Comparison of ENCODE assay signal across 11 mouse cellular contexts in the genomic region with DNA sequence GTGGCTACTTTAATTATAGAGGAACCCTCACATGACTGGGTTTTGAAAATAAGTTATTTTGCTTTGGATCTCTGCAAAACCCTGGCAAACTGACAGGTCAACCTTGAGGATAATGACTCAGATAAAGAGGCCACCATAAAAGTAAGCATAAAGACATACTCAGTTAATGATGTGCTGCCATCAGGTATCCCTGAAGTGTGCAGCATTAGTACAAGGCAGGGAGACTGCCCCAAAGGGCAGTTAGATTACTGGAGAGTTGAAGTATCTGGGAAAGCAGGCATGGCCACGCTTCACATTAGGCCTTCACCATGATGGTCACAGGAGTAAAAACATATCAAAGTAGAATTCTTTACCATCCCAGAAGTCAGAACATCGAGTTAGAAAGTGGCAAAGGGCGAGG. TPM values are rescaled to one million over a fixed set of nuclear protein-coding genes. Genes with fewer than 3 reads are reported as not detected.
DNase-seq lines count a peak whose midpoint lies in the region; ATAC-seq and TF ChIP-seq lines count a peak whose summit lies in the region.
"Had no signal": no experiment of that assay in that cellular context is flagged by ENCODE, and none has a peak within 500 bp of the region (broad histone marks: within the 10 kb centered on the region; RNA-seq: fewer than 3 reads in every experiment).

No protein-coding gene starts in this region.

- H3K4me1 ChIP-seq in kidney, postnatal 0 days (replicated peaks; ENCODE audit: insufficient read depth, low read length) = peaks cover 2% of the 10 kb centered on the region; the same call in 1 of the 2 replicates
- peaks cover 12% of the 10 kb centered on the region for H3K4me1 ChIP-seq in forebrain, embryonic 12.5 days
- H3K4me1 ChIP-seq in intestine, embryonic 16.5 days (ENCODE audit: control insufficient read depth, insufficient read depth, low read length) = no peaks in the 10 kb centered on the region; the same call in 1 of the 2 replicates
- no peaks in the 10 kb centered on the region for H3K4me1 ChIP-seq in neural tube, embryonic 14.5 days (ENCODE audit: control insufficient read depth, insufficient read depth, low read length)

- H3K9me3 ChIP-seq in kidney, postnatal 0 days (replicated peaks; ENCODE audit: low read length) = no peaks in the 10 kb centered on the region
- no peaks in the 10 kb centered on the region for H3K9me3 ChIP-seq in forebrain, embryonic 12.5 days
- H3K9me3 ChIP-seq in intestine, embryonic 16.5 days (ENCODE audit: control insufficient read depth, low read length) = no peaks in the 10 kb centered on the region
- no peaks in the 10 kb centered on the region for H3K9me3 ChIP-seq in neural tube, embryonic 14.5 days (ENCODE audit: control insufficient read depth, low read length)

- peak overlapping the region; percentile 61 for H3K4me2 ChIP-seq in kidney, postnatal 0 days (ENCODE audit: low read length)
- H3K4me2 ChIP-seq in forebrain, embryonic 12.5 days = peak overlapping the region; percentile 53
- H3K4me2 ChIP-seq in intestine, embryonic 16.5 days (ENCODE audit: low read depth, low read length) = peak overlapping the region; percentile 48
- H3K4me2 ChIP-seq in neural tube, embryonic 14.5 days (ENCODE audit: low read depth, low read length) = peak overlapping the region; percentile 47; the same call in 1 of the 2 replicates

- ATAC-seq in kidney, postnatal 0 days (replicated peaks; ENCODE audit: low FRiP score, low read depth) = no peak
- ATAC-seq in forebrain, embryonic 12.5 days (ENCODE audit: low FRiP score) = no peak
- no peak for ATAC-seq in intestine, embryonic 16.5 days
- no peak for ATAC-seq in neural tube, embryonic 14.5 days (ENCODE audit: low read depth)
- no peak for ATAC-seq in activated CD4-positive, CD25-positive, alpha-beta regulatory T cell, adult 4 months

- WGBS in kidney, postnatal 0 days = 25% methylated on average over 3 of the region's 3 CpGs
- 75% methylated on average over 3 of the region's 3 CpGs for WGBS in forebrain, embryonic 12.5 days
- WGBS in intestine, embryonic 16.5 days = 43% methylated on average over 3 of the region's 3 CpGs
- WGBS in neural tube, embryonic 14.5 days = 77% methylated on average over 3 of the region's 3 CpGs

- no peak for DNase-seq in kidney, postnatal 0 days (ENCODE audit: low spot score)
- DNase-seq in kidney, postnatal 25 days = no peak
- no peak for DNase-seq in right cerebral cortex, postnatal 4 days
- DNase-seq in gastrocnemius, adult 8-10 months (ENCODE audit: low spot score in 2 of 2) = no peak
- DNase-seq: thymus, adult 18-20 months had no signal

- H3K27ac ChIP-seq in kidney, postnatal 0 days = no peak overlapping the region
- no peak overlapping the region for H3K27ac ChIP-seq in forebrain, embryonic 12.5 days
- no peak overlapping the region for H3K27ac ChIP-seq in intestine, embryonic 16.5 days (ENCODE audit: low read length)
- no peak overlapping the region for H3K27ac ChIP-seq in neural tube, embryonic 14.5 days (ENCODE audit: low read depth, low read length)

- H3K4me3 ChIP-seq in kidney, postnatal 0 days (replicated peaks; ENCODE audit: low read depth, low read length) = peak overlapping the region; percentile 58
- peak overlapping the region; percentile 51 for H3K4me3 ChIP-seq in forebrain, embryonic 12.5 days (replicated peaks)
- H3K4me3 ChIP-seq in intestine, embryonic 16.5 days (ENCODE audit: low read length) = peak overlapping the region; percentile 55
- H3K4me3 ChIP-seq in neural tube, embryonic 14.5 days (ENCODE audit: low read depth, low read length) = no peak overlapping the region; the same call in 1 of the 2 replicates

- TF ChIP-seq CTCF in kidney, postnatal 0 days (IDR thresholded peaks at IDR 0.05; ENCODE audit: low read depth) = no peak

- no peak overlapping the region for H3K9ac ChIP-seq in kidney, postnatal 0 days (ENCODE audit: low read depth, low read length)
- H3K9ac ChIP-seq in forebrain, embryonic 12.5 days = no peak overlapping the region
- H3K9ac ChIP-seq in intestine, embryonic 16.5 days (ENCODE audit: low read depth, low read length) = peak overlapping the region; percentile 67; the same call in 1 of the 2 replicates
- H3K9ac ChIP-seq in neural tube, embryonic 14.5 days (replicated peaks; ENCODE audit: low read depth, low read length) = no peak overlapping the region

- H3K27me3 ChIP-seq in kidney, postnatal 0 days (ENCODE audit: insufficient read depth, low read length) = no peaks in the 10 kb centered on the region
- no peaks in the 10 kb centered on the region for H3K27me3 ChIP-seq in forebrain, embryonic 12.5 days
- no peaks in the 10 kb centered on the region for H3K27me3 ChIP-seq in intestine, embryonic 16.5 days (replicated peaks; ENCODE audit: control insufficient read depth, insufficient read depth, low read length)
- H3K27me3 ChIP-seq in neural tube, embryonic 14.5 days (ENCODE audit: control insufficient read depth, insufficient read depth, low read length) = no peaks in the 10 kb centered on the region

- H3K36me3 ChIP-seq in kidney, postnatal 0 days (ENCODE audit: insufficient read depth, low read length) = peaks cover 7% of the 10 kb centered on the region
- peaks cover 5% of the 10 kb centered on the region; the same call in 1 of the 2 replicates for H3K36me3 ChIP-seq in forebrain, embryonic 12.5 days (replicated peaks)
- H3K36me3 ChIP-seq in intestine, embryonic 16.5 days (ENCODE audit: control insufficient read depth, insufficient read depth, low read length) = peaks cover 5% of the 10 kb centered on the region; the same call in 1 of the 2 replicates
- H3K36me3 ChIP-seq in neural tube, embryonic 14.5 days (ENCODE audit: control insufficient read depth, insufficient read depth, low read length) = no peaks in the 10 kb centered on the region

RNA-seq across cellular contexts. Expression of gene Gpx8, which starts 1.3 kb away (rescaled TPM):
- 153 and 165 TPM in 2 replicates for polyA plus RNA-seq in kidney, postnatal 0 days (2015; fragmentation: Nextera tagmentation; extraction: Ambion mirVana)
- polyA plus RNA-seq in forebrain, embryonic 12.5 days (2016; fragmentation: Nextera tagmentation; extraction: Ambion mirVana) = 77.0 and 81.2 TPM in 2 replicates
- 80.4 and 91.0 TPM in 2 replicates for polyA plus RNA-seq in intestine, embryonic 16.5 days (2015; fragmentation: Nextera tagmentation; extraction: Ambion mirVana)
- 34.1 and 75.7 TPM in 2 replicates for polyA plus RNA-seq in neural tube, embryonic 14.5 days (2014; fragmentation: Nextera tagmentation; extraction: Ambion mirVana)
- polyA plus RNA-seq in activated CD4-positive, CD25-positive, alpha-beta regulatory T cell, adult 4 months (2017; shearing (Covaris generic)) = not detected
- total RNA-seq in gastrocnemius, adult 8-10 months (2022) = 1 to 10 TPM; 2.9 to 5.1 (median 4.2) TPM

RNA-seq across cellular contexts. Expression of gene Cdc20b, which starts 10.0 kb away (rescaled TPM):
- not detected in 2 replicates for polyA plus RNA-seq in kidney, postnatal 0 days (2015; fragmentation: Nextera tagmentation; extraction: Ambion mirVana)
- 0.97 and 1.3 TPM in 2 replicates for polyA plus RNA-seq in forebrain, embryonic 12.5 days (2016; fragmentation: Nextera tagmentation; extraction: Ambion mirVana)
- not detected in 2 replicates for polyA plus RNA-seq in intestine, embryonic 16.5 days (2015; fragmentation: Nextera tagmentation; extraction: Ambion mirVana)
- polyA plus RNA-seq in neural tube, embryonic 14.5 days (2014; fragmentation: Nextera tagmentation; extraction: Ambion mirVana) = 0.12 TPM in 1 of 2 replicates, not detected in the other
- polyA plus RNA-seq in activated CD4-positive, CD25-positive, alpha-beta regulatory T cell, adult 4 months (2017; shearing (Covaris generic)) = under 1 TPM in 1 of 2 experiments, not detected in 1; 0.25 TPM
- not detected for total RNA-seq in gastrocnemius, adult 8-10 months (2022)
- total RNA-seq: gastrocnemius, adult 18-20 months; left cerebral cortex, adult 18-20 months had no signal

RNA-seq across cellular contexts. Expression of gene Mcidas, which starts 51.2 kb away (rescaled TPM):
- polyA plus RNA-seq in kidney, postnatal 0 days (2015; fragmentation: Nextera tagmentation; extraction: Ambion mirVana) = 0.05 TPM in 1 of 2 replicates, not detected in the other
- 2.2 and 3.6 TPM in 2 replicates for polyA plus RNA-seq in forebrain, embryonic 12.5 days (2016; fragmentation: Nextera tagmentation; extraction: Ambion mirVana)
- 0.05 TPM in 1 of 2 replicates, not detected in the other for polyA plus RNA-seq in intestine, embryonic 16.5 days (2015; fragmentation: Nextera tagmentation; extraction: Ambion mirVana)
- 0.11 TPM in 1 of 2 replicates, not detected in the other for polyA plus RNA-seq in neural tube, embryonic 14.5 days (2014; fragmentation: Nextera tagmentation; extraction: Ambion mirVana)
- polyA plus RNA-seq in activated CD4-positive, CD25-positive, alpha-beta regulatory T cell, adult 4 months (2017; shearing (Covaris generic)) = under 1 TPM in 1 of 2 experiments, not detected in 1; 0.13 TPM
- not detected for total RNA-seq in gastrocnemius, adult 8-10 months (2022)
- total RNA-seq: gastrocnemius, adult 18-20 months had no signal

RNA-seq across cellular contexts. Expression of gene Gzma, which starts 55.9 kb away (rescaled TPM):
- polyA plus RNA-seq in kidney, postnatal 0 days (2015; fragmentation: Nextera tagmentation; extraction: Ambion mirVana) = 0.52 and 0.79 TPM in 2 replicates
- polyA plus RNA-seq in forebrain, embryonic 12.5 days (2016; fragmentation: Nextera tagmentation; extraction: Ambion mirVana) = not detected in 2 replicates
- 3.9 and 4.1 TPM in 2 replicates for polyA plus RNA-seq in intestine, embryonic 16.5 days (2015; fragmentation: Nextera tagmentation; extraction: Ambion mirVana)
- polyA plus RNA-seq in neural tube, embryonic 14.5 days (2014; fragmentation: Nextera tagmentation; extraction: Ambion mirVana) = not detected in 2 replicates
- 1 to 10 TPM; 3.3 to 6.7 TPM for polyA plus RNA-seq in activated CD4-positive, CD25-positive, alpha-beta regulatory T cell, adult 4 months (2017; shearing (Covaris generic))
- total RNA-seq in gastrocnemius, adult 8-10 months (2022) = not detected
- total RNA-seq: gastrocnemius, adult 18-20 months; left cerebral cortex, adult 18-20 months had no signal

RNA-seq across cellular contexts. Expression of gene Ccno, which starts 57.3 kb away (rescaled TPM):
- polyA plus RNA-seq in kidney, postnatal 0 days (2015; fragmentation: Nextera tagmentation; extraction: Ambion mirVana) = 0.29 and 0.33 TPM in 2 replicates
- 4.4 and 7.2 TPM in 2 replicates for polyA plus RNA-seq in forebrain, embryonic 12.5 days (2016; fragmentation: Nextera tagmentation; extraction: Ambion mirVana)
- 0.13 and 0.32 TPM in 2 replicates for polyA plus RNA-seq in intestine, embryonic 16.5 days (2015; fragmentation: Nextera tagmentation; extraction: Ambion mirVana)
- polyA plus RNA-seq in neural tube, embryonic 14.5 days (2014; fragmentation: Nextera tagmentation; extraction: Ambion mirVana) = 0.21 TPM in 1 of 2 replicates, not detected in the other
- not detected for polyA plus RNA-seq in activated CD4-positive, CD25-positive, alpha-beta regulatory T cell, adult 4 months (2017; shearing (Covaris generic))
- total RNA-seq in gastrocnemius, adult 8-10 months (2022) = not detected
- total RNA-seq: gastrocnemius, adult 18-20 months had no signal

Comparison
In these comparisons a context has a peak if more than half of its experiments do, and no peak if none do; other contexts are left out.
1. RNA of gene Gpx8, which starts 1.3 kb away (polyA plus RNA-seq): 153 to 165 TPM in kidney, postnatal 0 days, 80.4 to 91.0 TPM in intestine, embryonic 16.5 days, 77.0 to 81.2 TPM in forebrain, embryonic 12.5 days and 34.1 to 75.7 TPM in neural tube, embryonic 14.5 days; not detected in activated CD4-positive, CD25-positive, alpha-beta regulatory T cell, adult 4 months; every median in the first group is over 10 times any median in the second.
2. Peak in every context shown above with its lines, with median percentiles within 50 percentile points of each other: H3K4me2 ChIP-seq.